Mouse (Mus musculus): ENCODE results near the gene Rtn1. TPM values are rescaled to one million over a fixed set of nuclear protein-coding genes. Genes with fewer than 3 reads are reported as not detected.
"Not testable (repeated sequence)": the region's sequence is repeated elsewhere in the genome, so short reads cannot be mapped to it uniquely, and the experiment has no call there.

Gene Rtn1
- total and polyA plus RNA-seq, 2 experiments from 2014 or later, result 2,696 to 3,970 TPM

GRCm38 (mm10) chr12:72300971-72301370 is 107.9 kb downstream of the Rtn1 start:
- TF ChIP-seq CTCF (IDR thresholded peaks at IDR 0.05), result no peak
- H3K4me1 ChIP-seq (ENCODE audit: insufficient read depth, low read length), result no peaks in the 10 kb centered on the region
- H3K9ac ChIP-seq (replicated peaks; ENCODE audit: low read length, poor library complexity, severe bottlenecking), result no peak overlapping the region
- DNase-seq (ENCODE audit: low spot score) (no peak), ATAC-seq (ENCODE audit: low FRiP score) (no peak)
- no peak overlapping the region for H3K4me2 ChIP-seq (ENCODE audit: low read depth, low read length, poor library complexity, severe bottlenecking)
- no peak overlapping the region for H3K27ac ChIP-seq (ENCODE audit: low read depth, low read length)
- H3K27me3 ChIP-seq (ENCODE audit: insufficient read depth, low read length), result no peaks in the 10 kb centered on the region
- H3K4me3 ChIP-seq (ENCODE audit: low read depth, low read length), result no peak overlapping the region
- peaks cover 7% of the 10 kb centered on the region for H3K36me3 ChIP-seq (ENCODE audit: insufficient read depth, low read length)
- H3K9me3 ChIP-seq (ENCODE audit: low read length), result no peaks in the 10 kb centered on the region
- 73% methylated on average over 8 of the region's 8 CpGs for WGBS

GRCm38 (mm10) chr12:72298222-72298621 is 110.6 kb downstream of the Rtn1 start:
- Histone ChIP-seq H3K4me1 (ENCODE audit: insufficient read depth, low read length) (no peaks in the 10 kb centered on the region), H3K9ac (replicated peaks; ENCODE audit: low read length, poor library complexity, severe bottlenecking) (no peak overlapping the region), H3K4me2 (ENCODE audit: low read depth, low read length, poor library complexity, severe bottlenecking) (no peak overlapping the region), H3K9me3 (ENCODE audit: low read length) (no peaks in the 10 kb centered on the region), H3K4me3 (ENCODE audit: low read depth, low read length) (no peak overlapping the region), H3K27me3 (ENCODE audit: insufficient read depth, low read length) (no peaks in the 10 kb centered on the region), H3K27ac (ENCODE audit: low read depth, low read length) (no peak overlapping the region), H3K36me3 (ENCODE audit: insufficient read depth, low read length) (no peaks in the 10 kb centered on the region)
- no peak for ATAC-seq (ENCODE audit: low FRiP score)
- no peak for TF ChIP-seq CTCF (IDR thresholded peaks at IDR 0.05)
- WGBS, result 64% methylated on average over 7 of the region's 7 CpGs
- DNase-seq (ENCODE audit: low spot score), result peak; percentile 71

- Histone ChIP-seq H3K9me3 (ENCODE audit: low read length) (no peaks in the 10 kb centered on the region), H3K4me2 (ENCODE audit: low read depth, low read length, poor library complexity, severe bottlenecking) (no peak overlapping the region), H3K36me3 (ENCODE audit: insufficient read depth, low read length) (no peaks in the 10 kb centered on the region), H3K9ac (replicated peaks; ENCODE audit: low read length, poor library complexity, severe bottlenecking) (no peak overlapping the region), H3K27ac (ENCODE audit: low read depth, low read length) (no peak overlapping the region), H3K27me3 (ENCODE audit: insufficient read depth, low read length) (no peaks in the 10 kb centered on the region), H3K4me3 (ENCODE audit: low read depth, low read length) (no peak overlapping the region), H3K4me1 (ENCODE audit: insufficient read depth, low read length) (no peaks in the 10 kb centered on the region)
- ATAC-seq (ENCODE audit: low FRiP score) (no peak), DNase-seq (ENCODE audit: low spot score) (no peak)
- 89% methylated on average over 5 of the region's 5 CpGs for WGBS
- TF ChIP-seq CTCF (IDR thresholded peaks at IDR 0.05), result no peak
Observed at GRCm38 (mm10) chr12:72296552-72296951, 112.3 kb downstream of the Rtn1 start.

- H3K4me2 ChIP-seq (ENCODE audit: low read depth, low read length, poor library complexity, severe bottlenecking); H3K36me3 ChIP-seq (ENCODE audit: insufficient read depth, low read length); H3K9ac ChIP-seq (replicated peaks; ENCODE audit: low read length, poor library complexity, severe bottlenecking); H3K27ac ChIP-seq (ENCODE audit: low read depth, low read length); H3K4me3 ChIP-seq (ENCODE audit: low read depth, low read length); ATAC-seq (ENCODE audit: low FRiP score); H3K9me3 ChIP-seq (ENCODE audit: low read length); H3K4me1 ChIP-seq (ENCODE audit: insufficient read depth, low read length); H3K27me3 ChIP-seq (ENCODE audit: insufficient read depth, low read length); DNase-seq (ENCODE audit: low spot score): not testable (repeated sequence)
- WGBS, result 93% methylated on average over 3 of the region's 3 CpGs
Observed at GRCm38 (mm10) chr12:72293185-72293584, 115.7 kb downstream of the Rtn1 start.

- DNase-seq (ENCODE audit: low spot score), result no peak
- H3K4me1 ChIP-seq (ENCODE audit: insufficient read depth, low read length), result no peaks in the 10 kb centered on the region
- H3K9ac ChIP-seq (replicated peaks; ENCODE audit: low read length, poor library complexity, severe bottlenecking), result no peak overlapping the region
- H3K9me3 ChIP-seq (ENCODE audit: low read length), result no peaks in the 10 kb centered on the region
- ATAC-seq (ENCODE audit: low FRiP score), result no peak
- TF ChIP-seq CTCF (IDR thresholded peaks at IDR 0.05), result no peak
- H3K4me2 ChIP-seq (ENCODE audit: low read depth, low read length, poor library complexity, severe bottlenecking), result no peak overlapping the region
- no peak overlapping the region for H3K4me3 ChIP-seq (ENCODE audit: low read depth, low read length)
- WGBS, result 83% methylated on average over 2 of the region's 2 CpGs
- no peaks in the 10 kb centered on the region for H3K27me3 ChIP-seq (ENCODE audit: insufficient read depth, low read length)
- H3K27ac ChIP-seq (ENCODE audit: low read depth, low read length), result no peak overlapping the region
- no peaks in the 10 kb centered on the region for H3K36me3 ChIP-seq (ENCODE audit: insufficient read depth, low read length)
Observed at GRCm38 (mm10) chr12:72292566-72292965, 116.3 kb downstream of the Rtn1 start.

GRCm38 (mm10) chr12:72291266-72291665 is 117.6 kb downstream of the Rtn1 start:
- ATAC-seq (ENCODE audit: low FRiP score) (no peak), DNase-seq (ENCODE audit: low spot score) (peak; percentile 50)
- Histone ChIP-seq H3K9me3 (ENCODE audit: low read length) (no peaks in the 10 kb centered on the region), H3K27ac (ENCODE audit: low read depth, low read length) (no peak overlapping the region), H3K4me1 (ENCODE audit: insufficient read depth, low read length) (no peaks in the 10 kb centered on the region), H3K27me3 (ENCODE audit: insufficient read depth, low read length) (no peaks in the 10 kb centered on the region), H3K4me2 (ENCODE audit: low read depth, low read length, poor library complexity, severe bottlenecking) (no peak overlapping the region), H3K9ac (replicated peaks; ENCODE audit: low read length, poor library complexity, severe bottlenecking) (no peak overlapping the region), H3K4me3 (ENCODE audit: low read depth, low read length) (no peak overlapping the region), H3K36me3 (ENCODE audit: insufficient read depth, low read length) (no peaks in the 10 kb centered on the region)
- TF ChIP-seq CTCF (IDR thresholded peaks at IDR 0.05), result peak; percentile 68
- 89% methylated on average over 4 of the region's 4 CpGs for WGBS

Measured in midbrain, postnatal 0 days (tissue).